In the genomic region with DNA sequence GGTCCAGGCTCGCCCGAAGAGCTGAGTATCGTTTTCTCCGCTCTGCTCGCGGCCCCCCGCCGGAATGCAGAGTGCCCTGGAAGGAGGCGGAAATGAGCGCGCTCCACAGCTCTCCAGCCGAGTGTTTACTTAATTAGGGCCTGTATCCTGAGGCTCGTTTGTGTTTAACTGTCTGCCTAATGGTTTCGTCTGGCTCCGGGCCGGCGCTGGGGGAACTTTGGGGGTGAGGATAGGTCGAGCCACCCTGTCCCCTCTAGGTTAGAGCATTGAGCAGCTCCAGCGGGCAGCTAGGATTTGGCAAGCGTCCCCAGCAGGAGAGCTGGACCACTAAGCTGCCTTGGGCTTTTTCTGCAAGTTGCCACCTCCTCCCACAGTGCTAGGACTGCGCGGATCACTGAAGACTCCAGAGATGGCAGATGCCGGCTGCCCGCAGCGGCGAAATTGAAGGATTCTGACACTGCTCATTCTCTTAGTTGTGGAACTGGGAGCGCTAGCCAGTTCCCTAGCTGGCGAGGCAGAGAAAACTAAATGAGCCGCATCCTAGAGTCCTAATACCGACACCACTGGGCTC, we compare ENCODE assay signal across 9 mouse cellular contexts. TPM values are rescaled to one million over a fixed set of nuclear protein-coding genes. Genes with fewer than 3 reads are reported as not detected.
A peak's percentile ranks its signal among the peaks of the same experiment; 100 is the strongest.
DNase-seq lines count a peak whose midpoint lies in the region; ATAC-seq lines count a peak whose summit lies in the region.
"Had no signal": no experiment of that assay in that cellular context is flagged by ENCODE, and none has a peak within 500 bp of the region (broad histone marks: within the 10 kb centered on the region; RNA-seq: fewer than 3 reads in every experiment).

No protein-coding gene starts in this region.

- H3K4me1 ChIP-seq in heart, embryonic 14.5 days (ENCODE audit: control insufficient read depth in 2 of 2, insufficient read depth in 2 of 2, low read length in 2 of 2), result peaks cover 15 to 24% of the 10 kb centered on the region in 2 experiments
- H3K4me1 ChIP-seq in limb, embryonic 12.5 days (replicated peaks), result peaks cover 45% of the 10 kb centered on the region
- peaks cover 33% of the 10 kb centered on the region for H3K4me1 ChIP-seq in midbrain, embryonic 12.5 days

- no peaks in the 10 kb centered on the region for H3K36me3 ChIP-seq in heart, embryonic 14.5 days (ENCODE audit: control insufficient read depth, insufficient read depth, low read length)
- H3K36me3 ChIP-seq in limb, embryonic 12.5 days, result no peaks in the 10 kb centered on the region
- no peaks in the 10 kb centered on the region for H3K36me3 ChIP-seq in midbrain, embryonic 12.5 days

- no peaks in the 10 kb centered on the region for H3K9me3 ChIP-seq in heart, embryonic 14.5 days (ENCODE audit: control insufficient read depth, low read length)
- H3K9me3 ChIP-seq in limb, embryonic 12.5 days, result no peaks in the 10 kb centered on the region
- no peaks in the 10 kb centered on the region for H3K9me3 ChIP-seq in midbrain, embryonic 12.5 days

- peak overlapping the region; percentile 35 to 39; a peak in 3 of 4 replicates for H3K27ac ChIP-seq in heart, embryonic 14.5 days (replicated peaks in 1 of 2; ENCODE audit: control insufficient read depth in 1 of 2, insufficient read depth in 1 of 2, low read depth in 2 of 2, low read length in 2 of 2)
- peak overlapping the region; percentile 85 for H3K27ac ChIP-seq in limb, embryonic 12.5 days
- no peak overlapping the region for H3K27ac ChIP-seq in midbrain, embryonic 12.5 days (replicated peaks)

- H3K4me2 ChIP-seq in heart, embryonic 14.5 days (ENCODE audit: low read length), result peak overlapping the region; percentile 71
- peak overlapping the region; percentile 58 for H3K4me2 ChIP-seq in limb, embryonic 12.5 days
- H3K4me2 ChIP-seq in midbrain, embryonic 12.5 days (replicated peaks), result peak overlapping the region; percentile 69

- 1% methylated on average over 30 of the region's 30 CpGs for WGBS in heart, embryonic 14.5 days
- under 1% methylated on average over 30 of the region's 30 CpGs for WGBS in limb, embryonic 12.5 days
- WGBS in midbrain, embryonic 12.5 days, result 1% methylated on average over 30 of the region's 30 CpGs

- H3K4me3 ChIP-seq in heart, embryonic 14.5 days (ENCODE audit: control insufficient read depth in 1 of 2, insufficient read depth in 1 of 2, low read depth in 1 of 2, low read length in 2 of 2), result peak overlapping the region; percentile 39 to 51
- peak overlapping the region; percentile 32 for H3K4me3 ChIP-seq in limb, embryonic 12.5 days (replicated peaks)
- H3K4me3 ChIP-seq in midbrain, embryonic 12.5 days, result peak overlapping the region; percentile 37

- H3K9ac ChIP-seq in heart, embryonic 14.5 days (ENCODE audit: low read length), result peak overlapping the region; percentile 68
- H3K9ac ChIP-seq in limb, embryonic 12.5 days (replicated peaks), result peak overlapping the region; percentile 40
- H3K9ac ChIP-seq in midbrain, embryonic 12.5 days (replicated peaks), result peak overlapping the region; percentile 17; the same call in 1 of the 2 replicates

- H3K27me3 ChIP-seq in heart, embryonic 14.5 days (ENCODE audit: control insufficient read depth, insufficient read depth, low read length), result no peaks in the 10 kb centered on the region
- peaks cover 18% of the 10 kb centered on the region for H3K27me3 ChIP-seq in limb, embryonic 12.5 days
- H3K27me3 ChIP-seq in midbrain, embryonic 12.5 days, result peaks cover 82% of the 10 kb centered on the region

- no peak for ATAC-seq in heart, embryonic 14.5 days (ENCODE audit: insufficient number of reproducible peaks, insufficient read depth, low FRiP score, low read depth)
- ATAC-seq in limb, embryonic 12.5 days (ENCODE audit: insufficient number of reproducible peaks, insufficient read depth, low FRiP score, low TSS enrichment, low read depth), result peak; percentile 54
- peak; percentile 70 for ATAC-seq in midbrain, embryonic 12.5 days (ENCODE audit: low FRiP score, low read depth)

- peak; percentile 7 to 13 for DNase-seq in layer of hippocampus, postnatal 14 days (ENCODE audit: low spot score in 2 of 2)
- no peak for DNase-seq in layer of hippocampus, adult 11-12 months (ENCODE audit: low spot score)
- peak; percentile 70 to 74 for DNase-seq in cerebellum, postnatal 10 days
- peak; percentile 62 for DNase-seq in testis, postnatal 10 days (ENCODE audit: low spot score)
- DNase-seq in spleen, postnatal 14 days (ENCODE audit: low spot score in 2 of 2), result no peak

RNA-seq across cellular contexts. Expression of a gene that starts 2.8 kb away (rescaled TPM):
- 1 to 10 TPM in 1 of 2 experiments, under 1 TPM in 1; 0.12 to 1.5 TPM for total RNA-seq in layer of hippocampus, postnatal 14 days (2021)
- polyA plus RNA-seq in heart, embryonic 14.5 days (2014; fragmentation: Nextera tagmentation; extraction: Ambion mirVana), result 9.2 and 15.0 TPM in 2 replicates
- polyA plus RNA-seq in limb, embryonic 12.5 days (2016; fragmentation: Nextera tagmentation; extraction: Ambion mirVana), result 62.2 and 65.0 TPM in 2 replicates
- 2.4 and 3.8 TPM in 2 replicates for polyA plus RNA-seq in midbrain, embryonic 12.5 days (2016; fragmentation: Nextera tagmentation; extraction: Ambion mirVana)

RNA-seq across cellular contexts. Expression of a gene that starts 7.5 kb away (rescaled TPM):
- total RNA-seq in layer of hippocampus, postnatal 14 days (2021), result not detected
- not detected in 2 replicates for polyA plus RNA-seq in heart, embryonic 14.5 days (2014; fragmentation: Nextera tagmentation; extraction: Ambion mirVana)
- polyA plus RNA-seq in limb, embryonic 12.5 days (2016; fragmentation: Nextera tagmentation; extraction: Ambion mirVana), result not detected in 2 replicates
- not detected in 2 replicates for polyA plus RNA-seq in midbrain, embryonic 12.5 days (2016; fragmentation: Nextera tagmentation; extraction: Ambion mirVana)
- total RNA-seq: layer of hippocampus, adult 8-10 months had no signal

Comparison
In these comparisons a context has a peak if more than half of its experiments do, and no peak if none do; other contexts are left out.
1. DNase-seq: peak in layer of hippocampus, postnatal 14 days (2 of 2), cerebellum, postnatal 10 days (2 of 2) and testis, postnatal 10 days (single experiment); none in layer of hippocampus, adult 11-12 months (single experiment) and spleen, postnatal 14 days (0 of 2).
2. H3K9ac ChIP-seq: peak in every context shown above with its lines; median percentile 68 in heart, embryonic 14.5 days; 40 in limb, embryonic 12.5 days; 17 in midbrain, embryonic 12.5 days.
3. Peak in every context shown above with its lines, with median percentiles within 50 percentile points of each other: H3K4me2 ChIP-seq and H3K4me3 ChIP-seq.